Mouse (Mus musculus): ENCODE results near the gene Traf5. TPM values are rescaled to one million over a fixed set of nuclear protein-coding genes. Genes with fewer than 3 reads are reported as not detected.

Gene Traf5
- 1 to 10 TPM; 6.5 to 7.0 TPM for total RNA-seq (2021)
- long read RNA-seq, experiment 1, partial matches to known transcripts: 0 of 6 reads
- long read RNA-seq, experiment 1, other reads (novel, unspliced or antisense): 5 of 6 reads
- long read RNA-seq, experiment 2, partial matches to known transcripts: 0 of 3 reads
- long read RNA-seq, experiment 2, other reads (novel, unspliced or antisense): 3 of 3 reads

DNA sequence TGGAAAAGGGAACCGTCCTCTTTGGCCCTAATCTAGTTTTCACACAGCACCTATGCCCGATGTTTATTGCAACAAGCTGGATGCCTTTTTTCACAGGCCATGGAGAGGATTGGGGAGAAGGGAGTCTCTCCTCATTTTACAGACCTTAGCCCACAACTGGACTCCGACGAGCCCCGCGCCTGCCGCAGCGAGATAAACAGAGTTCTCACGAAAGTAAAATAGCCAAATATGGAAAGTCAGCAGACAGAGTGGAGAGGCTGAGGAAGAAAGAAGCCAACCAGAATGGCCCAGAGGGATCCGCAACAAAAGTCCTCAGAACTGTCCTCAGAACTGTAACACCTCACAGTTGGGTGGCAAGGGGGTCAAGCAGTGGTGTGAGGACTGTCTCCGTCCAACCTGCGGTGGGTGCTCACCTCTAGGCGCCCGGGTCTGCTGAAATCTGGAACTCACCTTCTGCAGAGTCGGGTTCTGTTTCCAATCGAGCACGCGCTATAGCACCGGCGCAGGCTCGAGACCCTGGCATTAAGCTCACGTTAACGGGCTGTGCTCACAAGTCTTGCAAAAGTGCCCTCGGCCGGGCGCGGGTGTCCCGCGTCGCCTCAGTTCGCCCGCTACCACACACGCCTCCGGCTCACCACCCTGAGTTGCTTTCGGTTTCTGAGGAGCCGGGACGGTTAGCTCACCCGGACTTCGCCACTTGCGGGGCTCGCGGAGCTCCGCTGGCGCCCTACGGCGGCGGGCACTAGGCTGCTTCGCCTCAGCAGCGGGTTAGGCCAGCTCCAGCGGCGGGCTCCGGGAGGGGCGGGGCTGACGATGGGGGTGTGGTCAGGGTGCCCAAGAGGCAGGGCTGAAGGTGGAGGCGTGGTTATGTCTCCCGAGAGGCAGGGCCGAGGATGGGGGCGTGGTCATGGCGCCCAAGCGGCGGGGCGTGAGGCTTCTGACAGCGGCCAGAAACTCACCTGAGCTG lies at the start of gene Traf5:
Traf5 (minus strand) TSS at position 754 of the 967 bp plus-strand sequence.
- peak; percentile 100 for DNase-seq

GRCm38 (mm10) chr1:192140313-192140712 lies 48.0 kb upstream of the Traf5 start:
- peak in 1 of 2 experiments; percentile 6 for DNase-seq

DNA sequence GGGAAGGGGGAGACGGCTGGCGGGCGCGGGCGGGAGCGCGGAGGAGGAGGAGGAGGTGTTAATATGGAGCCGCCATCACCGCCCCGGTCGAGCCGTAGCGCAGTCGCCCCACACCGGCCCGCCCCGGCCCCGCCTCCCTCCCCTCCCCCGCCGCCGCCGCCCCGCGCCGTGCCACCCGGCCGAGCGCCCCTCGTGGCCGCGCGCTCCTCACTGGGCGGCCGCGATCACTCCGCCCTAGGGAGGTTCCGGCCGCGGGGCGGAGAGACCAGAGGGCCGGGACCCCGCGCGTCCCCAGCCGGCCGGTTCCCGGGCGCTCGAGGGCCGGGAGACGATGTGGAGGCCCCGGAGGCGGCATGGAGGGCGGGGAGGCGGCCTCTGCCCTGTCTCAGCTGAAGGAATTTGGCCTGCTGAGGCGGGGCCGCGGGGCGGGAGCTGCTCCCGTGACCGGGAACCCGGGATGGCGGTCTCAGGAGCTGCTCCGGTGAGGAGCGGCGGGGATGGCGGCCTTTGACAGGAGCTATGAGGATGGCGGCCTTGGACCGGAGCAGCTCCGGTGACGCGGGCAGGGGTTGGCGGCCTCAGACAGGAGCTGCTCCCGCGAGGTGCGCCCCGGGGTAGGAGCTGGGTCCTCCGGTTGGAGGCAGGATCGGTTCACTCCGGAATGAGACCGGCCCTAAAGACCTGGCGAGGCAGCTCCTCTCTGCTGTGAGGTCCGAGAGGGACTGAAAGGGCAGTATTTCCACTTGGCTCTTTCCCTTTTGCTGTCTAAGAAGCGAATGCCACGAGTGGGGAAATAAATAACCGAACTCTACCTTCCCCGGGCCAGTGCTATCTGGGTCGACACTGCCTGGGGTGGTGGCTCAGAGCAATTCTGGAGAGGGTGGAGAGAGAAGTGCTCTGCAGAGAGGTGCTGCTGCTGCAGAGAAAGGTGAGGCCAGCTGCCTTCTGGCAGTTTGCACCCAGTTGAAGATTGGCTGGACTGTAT lies 45.9 kb upstream of the Traf5 start, which contains the start of gene Rcor3:
Rcor3 (minus strand) TSS at position 137 of the 985 bp plus-strand sequence.
- peak; percentile 89 to 94 for DNase-seq

DNA sequence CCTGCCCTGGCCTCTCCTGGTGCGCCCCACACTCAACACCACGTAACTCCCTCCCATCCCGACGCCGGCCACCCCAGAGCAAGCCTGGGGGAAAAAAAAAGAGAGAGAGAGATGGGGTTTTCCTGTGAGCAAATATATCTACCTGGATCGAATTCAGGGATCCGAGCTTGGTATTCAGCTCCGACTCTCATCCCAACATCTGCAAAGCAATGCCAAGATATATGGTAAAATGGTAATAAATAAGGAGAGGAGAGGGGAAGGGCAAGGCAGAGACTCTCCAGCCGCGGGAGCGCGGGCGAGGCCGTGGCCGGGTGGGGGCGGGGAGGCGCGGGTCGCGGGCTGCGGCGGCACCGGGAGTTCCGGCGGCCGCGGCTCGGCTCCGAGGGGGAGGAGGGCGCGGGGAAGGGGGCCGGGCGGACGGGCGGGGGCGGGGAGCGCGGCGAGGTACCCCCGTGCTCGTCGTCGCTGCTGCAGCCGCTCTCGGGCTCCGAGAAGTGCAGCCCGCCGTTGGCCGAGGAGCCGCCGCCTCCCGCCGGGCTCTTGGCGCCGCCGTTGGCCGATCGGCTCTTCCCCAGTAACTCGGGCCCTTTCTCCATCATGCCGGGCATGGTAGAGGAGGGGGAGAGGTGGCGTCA lies 45.0 kb upstream of the Traf5 start:
- DNase-seq: peak; percentile 44 to 67

DNA sequence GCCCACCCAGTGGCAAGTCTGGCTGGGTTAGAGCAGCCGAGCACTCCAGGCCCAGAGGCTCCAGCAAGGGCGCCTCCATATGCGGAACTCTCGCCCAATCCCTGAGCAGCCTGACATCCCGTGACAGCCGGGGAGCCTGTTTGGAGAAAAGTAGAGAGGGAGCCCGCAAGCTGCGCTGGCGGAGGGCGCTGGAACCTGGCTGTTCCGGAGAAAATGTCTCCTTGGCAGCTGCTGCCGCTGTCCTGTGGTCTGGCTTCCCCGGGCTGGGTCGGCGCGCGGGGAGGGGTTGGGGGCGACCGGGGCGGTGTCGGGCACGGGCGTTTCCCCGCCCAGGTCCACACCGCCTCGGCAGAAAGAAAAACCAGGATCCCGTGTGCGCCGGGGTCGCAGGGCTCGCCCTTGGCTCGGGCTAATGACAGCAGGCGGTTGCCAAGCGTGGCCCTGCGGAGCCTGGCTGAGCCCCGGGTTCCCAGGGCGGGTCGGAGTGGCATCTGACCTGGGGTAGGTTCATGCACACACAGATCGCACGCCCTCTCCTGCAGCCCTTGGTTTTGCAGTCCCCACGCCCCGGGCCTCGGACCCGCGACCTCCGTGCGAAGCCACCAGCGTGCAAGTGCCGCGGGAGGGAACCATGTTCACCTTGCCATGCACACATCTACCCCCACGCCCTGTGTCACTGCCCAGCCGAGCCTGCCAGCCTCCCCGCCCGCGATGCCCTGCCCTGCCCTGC lies 44.4 kb upstream of the Traf5 start:
- peak; percentile 90 for DNase-seq

DNA sequence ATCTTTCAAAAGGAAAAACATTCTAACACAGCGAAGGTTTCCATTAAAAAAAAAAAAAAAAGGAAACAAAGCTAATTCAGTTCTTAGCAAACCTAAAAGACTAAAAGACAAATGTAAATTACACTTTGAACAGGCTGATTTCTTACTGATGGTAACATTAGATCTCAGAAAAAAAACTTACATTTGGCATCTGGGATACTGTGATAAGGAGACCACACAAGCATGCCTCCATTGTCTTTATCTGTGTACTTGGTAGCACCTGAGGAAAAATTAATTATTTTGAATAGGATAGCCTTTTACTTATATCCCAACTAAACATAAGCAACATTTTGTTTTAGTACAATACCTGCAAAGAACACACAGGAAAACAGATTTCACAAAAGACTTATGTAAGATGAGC lies 37.8 kb upstream of the Traf5 start:
- DNase-seq: no peak

DNA sequence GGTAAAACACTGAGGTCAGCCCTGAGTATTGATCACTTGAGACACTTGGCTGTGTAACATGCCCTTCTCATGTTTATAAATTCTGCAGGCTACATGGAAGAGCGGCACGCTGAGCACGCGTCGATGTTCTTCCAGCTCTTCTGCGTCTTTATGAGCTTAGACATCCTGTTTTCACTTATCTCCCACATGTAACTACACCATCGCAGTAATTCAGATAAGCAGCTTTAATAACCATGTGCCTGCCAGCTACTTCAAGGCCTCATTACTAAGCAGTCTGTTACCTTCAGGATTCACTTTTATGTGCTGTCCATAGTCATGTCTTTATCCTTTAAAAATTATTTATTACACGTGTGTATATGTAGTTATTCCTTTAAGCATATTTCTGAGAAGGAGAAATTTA lies 36.0 kb upstream of the Traf5 start:
- DNase-seq: no peak

- DNase-seq: no peak
Observed at GRCm38 (mm10) chr1:192125761-192126160, 33.4 kb upstream of the Traf5 start.

DNA sequence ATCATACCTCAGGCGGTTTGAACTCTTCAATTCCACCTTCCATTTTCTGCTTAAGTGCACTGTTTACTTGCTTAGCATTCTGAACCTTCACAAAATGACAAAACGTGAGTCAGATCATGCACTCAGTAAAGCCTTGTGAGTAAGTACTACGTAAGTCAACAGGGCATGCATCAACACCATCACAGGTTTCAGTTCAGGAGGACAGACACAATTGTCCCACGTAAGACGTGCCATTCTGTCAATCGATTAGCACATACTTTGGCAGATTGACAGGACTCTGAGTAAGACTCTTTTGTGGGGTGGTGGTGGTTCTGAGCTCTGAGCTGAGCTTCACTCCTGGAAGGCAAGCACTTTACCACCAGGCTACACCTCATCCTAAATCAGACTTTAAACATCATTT lies 23.9 kb upstream of the Traf5 start:
- DNase-seq: no peak

GRCm38 (mm10) chr1:192115378-192115777 lies 23.0 kb upstream of the Traf5 start:
- no peak for DNase-seq

DNA sequence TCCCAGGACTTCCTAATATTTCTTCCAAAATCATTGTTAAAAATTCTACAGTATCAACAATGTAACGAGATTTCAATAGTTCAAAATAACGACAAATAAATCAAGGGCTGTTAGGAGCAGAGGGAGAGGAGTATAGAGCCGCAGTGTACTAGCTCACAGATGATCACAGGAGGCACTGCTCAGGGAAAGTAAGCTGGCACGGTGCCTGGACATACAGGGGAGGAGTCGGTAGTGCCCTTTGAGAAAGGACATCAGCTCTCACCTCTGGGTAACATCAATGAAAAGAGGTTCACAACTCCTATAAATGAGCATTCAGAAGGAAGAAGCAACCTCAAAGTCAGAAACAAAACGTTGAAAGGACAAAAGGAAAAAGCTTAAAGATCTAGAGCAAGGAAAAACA lies 16.8 kb upstream of the Traf5 start:
- peak; percentile 64 to 67 for DNase-seq

DNA sequence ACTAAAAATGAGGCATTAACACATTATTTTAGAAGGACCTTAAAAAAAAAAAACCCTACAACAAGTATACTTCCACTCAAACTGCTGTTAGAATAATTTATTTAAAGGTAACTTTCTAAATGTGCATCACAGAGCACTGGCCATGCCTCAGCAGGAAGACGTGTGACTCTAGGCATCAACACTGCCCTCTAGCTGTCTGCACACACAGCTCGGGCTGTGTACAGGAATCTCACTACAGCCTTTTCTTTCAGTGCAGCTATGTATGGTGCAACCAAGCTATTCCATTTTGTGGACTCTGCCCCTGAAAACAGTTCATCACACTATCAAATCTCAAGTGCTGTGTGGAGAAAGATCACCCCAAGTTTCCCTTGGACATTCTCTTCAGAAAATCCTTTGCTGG lies 15.0 kb upstream of the Traf5 start:
- DNase-seq: peak; percentile 19 to 41

- DNase-seq: no peak
Observed at GRCm38 (mm10) chr1:192105902-192106389, 13.6 kb upstream of the Traf5 start.

- no peak for DNase-seq
Observed at GRCm38 (mm10) chr1:192104021-192104420, 11.7 kb upstream of the Traf5 start.

GRCm38 (mm10) chr1:192103176-192103575 lies 10.8 kb upstream of the Traf5 start:
- DNase-seq: no peak

GRCm38 (mm10) chr1:192101359-192101758 lies 9.0 kb upstream of the Traf5 start:
- DNase-seq: no peak

- DNase-seq: no peak
Observed at GRCm38 (mm10) chr1:192100742-192101141, 8.4 kb upstream of the Traf5 start.

DNA sequence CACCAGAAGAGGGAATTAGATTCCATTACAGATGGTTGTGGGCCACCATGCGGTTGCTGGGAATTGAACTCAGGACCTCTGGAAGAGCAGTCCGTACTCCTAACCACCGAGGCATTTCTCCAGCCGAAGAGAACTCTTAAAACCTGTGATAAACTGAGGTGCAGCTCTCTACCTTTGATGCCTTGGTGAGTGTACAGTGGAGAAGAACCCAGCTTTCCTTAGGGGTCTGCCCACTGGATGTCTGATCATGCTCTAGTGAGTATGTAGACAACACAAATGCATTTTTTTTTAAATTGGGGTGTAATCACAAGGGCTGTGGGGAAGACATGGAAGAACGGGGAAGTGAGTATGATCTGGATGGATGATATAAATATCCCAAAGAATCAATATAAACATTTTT lies 3.3 kb upstream of the Traf5 start:
- DNase-seq: no peak

DNA sequence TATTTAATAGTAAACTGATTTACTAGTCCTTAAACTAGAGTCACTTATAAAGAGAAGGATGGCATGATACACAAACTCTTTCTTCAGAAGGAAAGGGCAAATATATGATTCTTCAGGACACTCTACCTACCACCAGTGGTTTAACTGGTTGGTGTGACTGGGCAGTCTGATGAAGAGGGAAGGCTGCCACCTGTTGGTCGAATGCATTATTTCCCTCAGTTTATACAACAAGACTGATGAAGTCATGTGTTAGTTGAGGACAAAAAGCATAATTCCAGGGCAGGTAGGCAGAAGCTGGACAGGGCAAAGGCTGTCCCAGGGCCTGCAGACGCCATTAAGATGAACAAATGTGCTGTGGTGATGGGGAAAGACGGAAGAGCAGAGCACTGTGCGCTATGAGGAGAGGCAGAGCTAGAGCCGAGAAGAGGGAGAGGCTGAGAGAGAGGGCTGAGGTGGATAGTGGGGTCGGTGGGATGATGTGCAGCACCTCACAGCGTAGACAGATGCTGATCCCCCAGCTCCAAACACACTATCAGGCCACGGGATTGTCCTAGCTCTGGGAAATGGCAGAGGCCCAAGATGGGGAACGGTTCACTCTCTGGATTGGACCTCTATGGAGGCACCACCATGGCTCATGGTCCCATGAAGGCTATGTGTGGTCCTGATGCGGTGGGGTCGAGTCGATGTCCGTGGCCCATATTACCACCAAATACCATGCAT lies 2.3 kb upstream of the Traf5 start:
- DNase-seq: peak; percentile 53 to 76

Measured in adrenal gland, postnatal 36 days (tissue).